Mouse (Mus musculus) layer of hippocampus, adult 11-12 months (tissue): ENCODE measurements around the gene Crb3.

Experiments used
- DNase-seq: peaks from one replicate; pipeline ENCODE4 v3.0.0; 2022; ENCODE audit warnings: low spot score

Crb3 gene

GRCm38 (mm10) chr17:57107064-57107463, 48.2 kb downstream of the Crb3 start:
- DNase-seq: no peak

- no peak for DNase-seq
These were observed 49.2 kb downstream of the Crb3 start for GRCm38 (mm10) chr17:57108040-57108665.

- DNase-seq: no peak
These were observed 49.8 kb downstream of the Crb3 start for GRCm38 (mm10) chr17:57108666-57109171.

GRCm38 (mm10) chr17:57110005-57110404, 51.1 kb downstream of the Crb3 start:
- no peak for DNase-seq

- peak; percentile 36 for DNase-seq
These were observed 54.0 kb downstream of the Crb3 start for GRCm38 (mm10) chr17:57112768-57113474.
